In the genomic region with DNA sequence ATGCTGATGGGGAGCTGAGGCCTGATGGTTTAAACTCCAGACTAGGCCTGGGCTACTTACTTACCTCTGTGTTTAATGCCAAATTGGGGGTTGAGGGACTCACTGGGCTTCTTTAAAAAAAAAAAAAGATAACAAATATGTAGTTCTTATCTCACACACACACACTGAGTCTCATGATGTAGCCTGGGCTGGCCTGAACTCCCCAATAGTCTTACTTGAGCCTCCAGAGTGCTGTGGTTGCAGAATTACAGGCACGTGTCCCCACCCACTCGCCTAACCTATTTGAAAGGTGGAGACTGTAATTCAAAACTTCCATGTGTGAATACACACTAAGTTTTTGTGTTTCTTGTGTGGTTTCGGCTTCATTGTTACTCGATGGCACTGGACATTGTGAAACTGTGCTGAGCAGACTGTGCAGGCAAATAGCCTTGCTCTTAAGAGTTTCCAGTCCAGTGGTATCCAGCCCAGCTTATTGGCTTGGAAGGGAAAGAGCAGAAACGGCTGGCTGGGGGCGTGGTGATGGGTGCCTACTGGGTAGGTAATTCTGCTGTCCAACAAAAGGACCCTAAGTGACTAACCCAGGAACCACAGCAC, we compare ENCODE assay signal across 7 mouse cellular contexts. TPM values are rescaled to one million over a fixed set of nuclear protein-coding genes. Genes with fewer than 3 reads are reported as not detected.
DNase-seq lines count a peak whose midpoint lies in the region; ATAC-seq lines count a peak whose summit lies in the region.

No protein-coding gene starts in this region.

- H3K27me3 ChIP-seq in forebrain, embryonic 13.5 days = no peaks in the 10 kb centered on the region
- H3K27me3 ChIP-seq in liver, embryonic 11.5 days (replicated peaks; ENCODE audit: control insufficient read depth, insufficient read depth, low read length) = no peaks in the 10 kb centered on the region
- H3K27me3 ChIP-seq in stomach, embryonic 15.5 days (replicated peaks) = no peaks in the 10 kb centered on the region

- peak; percentile 35 to 57 for DNase-seq in lung, adult 18-20 months
- no peak for DNase-seq in lung, postnatal 14 days
- DNase-seq in liver, embryonic 11.5 days (ENCODE audit: low spot score) = no peak
- no peak for DNase-seq in layer of hippocampus, adult 9-11 months
- no peak for DNase-seq in right cerebral cortex, postnatal 25 days

- H3K9me3 ChIP-seq in forebrain, embryonic 13.5 days (replicated peaks) = no peaks in the 10 kb centered on the region
- H3K9me3 ChIP-seq in liver, embryonic 11.5 days (ENCODE audit: control insufficient read depth, low read length) = no peaks in the 10 kb centered on the region
- H3K9me3 ChIP-seq in stomach, embryonic 15.5 days = no peaks in the 10 kb centered on the region

- H3K36me3 ChIP-seq in forebrain, embryonic 13.5 days (ENCODE audit: poor library complexity, severe bottlenecking) = peaks cover 5% of the 10 kb centered on the region; the same call in 1 of the 2 replicates
- no peaks in the 10 kb centered on the region; the same call in 1 of the 2 replicates for H3K36me3 ChIP-seq in liver, embryonic 11.5 days (ENCODE audit: control insufficient read depth, insufficient read depth, low read length)
- no peaks in the 10 kb centered on the region for H3K36me3 ChIP-seq in stomach, embryonic 15.5 days

- peaks cover 69% of the 10 kb centered on the region for H3K4me1 ChIP-seq in forebrain, embryonic 13.5 days
- H3K4me1 ChIP-seq in liver, embryonic 11.5 days (replicated peaks; ENCODE audit: control insufficient read depth, insufficient read depth, low read length) = peaks cover 65% of the 10 kb centered on the region
- H3K4me1 ChIP-seq in stomach, embryonic 15.5 days = peaks cover 52% of the 10 kb centered on the region

- no peak for ATAC-seq in forebrain, embryonic 13.5 days
- peak; percentile 79 for ATAC-seq in liver, embryonic 11.5 days (replicated peaks; ENCODE audit: low FRiP score)
- ATAC-seq in stomach, embryonic 15.5 days (ENCODE audit: insufficient read depth, low FRiP score, low read depth) = no peak

- H3K27ac ChIP-seq in forebrain, embryonic 13.5 days = peak overlapping the region; percentile 73
- peak overlapping the region; percentile 67 for H3K27ac ChIP-seq in liver, embryonic 11.5 days (ENCODE audit: low read depth, low read length)
- H3K27ac ChIP-seq in stomach, embryonic 15.5 days = peak overlapping the region; percentile 71

- WGBS in forebrain, embryonic 13.5 days = 56% methylated on average over 6 of the region's 6 CpGs
- 61% methylated on average over 6 of the region's 6 CpGs for WGBS in liver, embryonic 11.5 days
- WGBS in stomach, embryonic 15.5 days = 63% methylated on average over 6 of the region's 6 CpGs

- H3K4me2 ChIP-seq in forebrain, embryonic 13.5 days = peak overlapping the region; percentile 85
- peak overlapping the region; percentile 26 for H3K4me2 ChIP-seq in liver, embryonic 11.5 days
- no peak overlapping the region for H3K4me2 ChIP-seq in stomach, embryonic 15.5 days

- no peak overlapping the region for H3K4me3 ChIP-seq in forebrain, embryonic 13.5 days
- H3K4me3 ChIP-seq in liver, embryonic 11.5 days (ENCODE audit: low read depth, low read length) = no peak overlapping the region
- no peak overlapping the region for H3K4me3 ChIP-seq in stomach, embryonic 15.5 days (replicated peaks)

- peak overlapping the region; percentile 34; the same call in 1 of the 2 replicates for H3K9ac ChIP-seq in forebrain, embryonic 13.5 days
- H3K9ac ChIP-seq in liver, embryonic 11.5 days (ENCODE audit: low read depth, low read length) = peak overlapping the region; percentile 50
- H3K9ac ChIP-seq in stomach, embryonic 15.5 days = no peak overlapping the region

RNA-seq across cellular contexts. Expression of a gene that starts 17.8 kb away (rescaled TPM):
- 53.4 and 58.0 TPM in 2 replicates for polyA plus RNA-seq in forebrain, embryonic 13.5 days (2015; fragmentation: Nextera tagmentation; extraction: Ambion mirVana)
- polyA plus RNA-seq in liver, embryonic 11.5 days (2014; fragmentation: Nextera tagmentation; extraction: Ambion mirVana) = 54.1 and 56.0 TPM in 2 replicates
- polyA plus RNA-seq in stomach, embryonic 15.5 days (2015; fragmentation: Nextera tagmentation; extraction: Ambion mirVana) = 27.8 and 31.0 TPM in 2 replicates

RNA-seq across cellular contexts. Expression of a gene that starts 36.4 kb away (rescaled TPM):
- not detected in 2 replicates for polyA plus RNA-seq in forebrain, embryonic 13.5 days (2015; fragmentation: Nextera tagmentation; extraction: Ambion mirVana)
- not detected in 2 replicates for polyA plus RNA-seq in liver, embryonic 11.5 days (2014; fragmentation: Nextera tagmentation; extraction: Ambion mirVana)
- 2.3 and 2.9 TPM in 2 replicates for polyA plus RNA-seq in stomach, embryonic 15.5 days (2015; fragmentation: Nextera tagmentation; extraction: Ambion mirVana)

RNA-seq across cellular contexts. Expression of a gene that starts 46.7 kb away (rescaled TPM):
- 129 and 132 TPM in 2 replicates for polyA plus RNA-seq in forebrain, embryonic 13.5 days (2015; fragmentation: Nextera tagmentation; extraction: Ambion mirVana)
- polyA plus RNA-seq in liver, embryonic 11.5 days (2014; fragmentation: Nextera tagmentation; extraction: Ambion mirVana) = 48.8 and 50.0 TPM in 2 replicates
- 87.6 and 98.6 TPM in 2 replicates for polyA plus RNA-seq in stomach, embryonic 15.5 days (2015; fragmentation: Nextera tagmentation; extraction: Ambion mirVana)

Comparison
In these comparisons a context has a peak if more than half of its experiments do, and no peak if none do; other contexts are left out.
1. DNase-seq: peak in lung, adult 18-20 months (2 of 2); none in lung, postnatal 14 days (single experiment), liver, embryonic 11.5 days (single experiment), layer of hippocampus, adult 9-11 months (single experiment) and right cerebral cortex, postnatal 25 days (single experiment).
2. Peak in every context shown above with its lines, with median percentiles within 50 percentile points of each other: H3K27ac ChIP-seq.